Mouse (Mus musculus) CH12.LX (cell line): Measurements from ENCODE around the gene Dcdc2a.

ENCODE experiments used
- CTCF ChIP-seq, 2 experiments: IDR thresholded peaks in 1 of 2; conservative IDR thresholded peaks in 1 of 2; 2 replicates each; pipeline ENCODE4 v1.5.1; 2011 to 2012; ENCODE audit warnings: low read depth in 2 of 2, low read length in 2 of 2, improper control_type of control experiment in 1 of 2, inconsistent platforms in 1 of 2, mild to moderate bottlenecking in 1 of 2, moderate library complexity in 1 of 2
- EP300 ChIP-seq: IDR thresholded peaks from 2 replicates; pipeline ENCODE4 v1.6.1; 2011; ENCODE audit warnings: low read length, improper control_type of control experiment
- GABPA ChIP-seq: IDR thresholded peaks from 2 replicates; pipeline ENCODE4 v1.6.1; 2012; ENCODE audit warnings: low read depth, low read length, improper control_type of control experiment, inconsistent platforms; ENCODE audit not compliant: insufficient replicate concordance
- HCFC1 ChIP-seq: IDR thresholded peaks from 2 replicates; pipeline ENCODE4 v1.6.1; 2012; ENCODE audit warnings: low read depth, mild to moderate bottlenecking, inconsistent platforms, low read length, improper control_type of control experiment
- MYC ChIP-seq: IDR thresholded peaks from 2 replicates; pipeline ENCODE4 v1.6.1; 2011; ENCODE audit warnings: low read depth, mild to moderate bottlenecking, improper control_type of control experiment, low read length
- POLR2A ChIP-seq: IDR thresholded peaks from 2 replicates; pipeline ENCODE4 v1.6.1; 2011; ENCODE audit warnings: low read depth, mild to moderate bottlenecking, improper control_type of control experiment, low read length
- TBP ChIP-seq: conservative IDR thresholded peaks from 2 replicates; pipeline ENCODE4 v1.6.1; 2011; ENCODE audit warnings: low read depth, low read length, improper control_type of control experiment
- TCF12 ChIP-seq: IDR thresholded peaks from 2 replicates; pipeline ENCODE4 v1.6.1; 2014; ENCODE audit warnings: low read depth, mild to moderate bottlenecking, inconsistent platforms, low read length, improper control_type of control experiment
- USF2 ChIP-seq: conservative IDR thresholded peaks from 2 replicates; pipeline ENCODE4 v1.6.1; 2011; ENCODE audit warnings: low read depth, low read length, improper control_type of control experiment
- ZC3H11A ChIP-seq: IDR thresholded peaks from 2 replicates; pipeline ENCODE4 v1.6.1; 2012; ENCODE audit warnings: low read depth, mild to moderate bottlenecking, inconsistent platforms, low read length, improper control_type of control experiment

- TF ChIP-seq TCF12 (no peak), EP300 (no peak), GABPA (no peak), USF2 (no peak), POLR2A (no peak), ZC3H11A (no peak), TBP (no peak), HCFC1 (no peak), CTCF (conservative IDR thresholded peaks at IDR 0.05 in 1 of 2, IDR thresholded peaks at IDR 0.05 in 1 of 2; ENCODE audit: low read depth in 2 of 2, low read length in 2 of 2) (no peak), MYC (no peak)
These were observed 87.3 kb downstream of the Dcdc2a start for GRCm38 (mm10) chr13:25143066-25143465.
